Mouse (Mus musculus): ENCODE data around the gene BC034090.

The BC034090 gene

GRCm38 (mm10) chr1:155244771-155245211, 547 bp upstream of the BC034090 start:
- peak in 1 of 2 experiments; percentile 6 for DNase-seq (ENCODE audit: low spot score in 2 of 2)

GRCm38 (mm10) chr1:155242488-155242745, 1.8 kb downstream of the BC034090 start:
- no peak for DNase-seq (ENCODE audit: low spot score in 2 of 2)

GRCm38 (mm10) chr1:155241701-155242487, 2.4 kb downstream of the BC034090 start:
- DNase-seq (ENCODE audit: low spot score in 2 of 2), result no peak

- no peak for DNase-seq (ENCODE audit: low spot score in 2 of 2)
Measured at GRCm38 (mm10) chr1:155239962-155240717, 4.1 kb downstream of the BC034090 start.

GRCm38 (mm10) chr1:155239169-155239568, 5.1 kb downstream of the BC034090 start:
- DNase-seq (ENCODE audit: low spot score in 2 of 2), result no peak

GRCm38 (mm10) chr1:155238126-155238525, 6.1 kb downstream of the BC034090 start:
- no peak for DNase-seq (ENCODE audit: low spot score in 2 of 2)

- DNase-seq (ENCODE audit: low spot score in 2 of 2), result no peak
Measured at GRCm38 (mm10) chr1:155237390-155237789, 6.9 kb downstream of the BC034090 start.

GRCm38 (mm10) chr1:155236306-155237024, 7.8 kb downstream of the BC034090 start:
- no peak for DNase-seq (ENCODE audit: low spot score in 2 of 2)

- DNase-seq (ENCODE audit: low spot score in 2 of 2), result no peak
Measured at GRCm38 (mm10) chr1:155235641-155236040, 8.6 kb downstream of the BC034090 start.

GRCm38 (mm10) chr1:155233931-155234607, 10.2 kb downstream of the BC034090 start:
- no peak for DNase-seq (ENCODE audit: low spot score in 2 of 2)

GRCm38 (mm10) chr1:155233378-155233777, 10.9 kb downstream of the BC034090 start:
- no peak for DNase-seq (ENCODE audit: low spot score in 2 of 2)

GRCm38 (mm10) chr1:155232786-155233185, 11.5 kb downstream of the BC034090 start:
- DNase-seq (ENCODE audit: low spot score in 2 of 2), result no peak

- DNase-seq (ENCODE audit: low spot score in 2 of 2), result no peak
Measured at GRCm38 (mm10) chr1:155232385-155232784, 11.9 kb downstream of the BC034090 start.

GRCm38 (mm10) chr1:155229464-155230411, 14.5 kb downstream of the BC034090 start:
- DNase-seq (ENCODE audit: low spot score in 2 of 2), result no peak

GRCm38 (mm10) chr1:155223849-155224554, 20.2 kb downstream of the BC034090 start:
- peak; percentile 57 to 74 for DNase-seq (ENCODE audit: low spot score in 2 of 2)

- no peak for DNase-seq (ENCODE audit: low spot score in 2 of 2)
Measured at GRCm38 (mm10) chr1:155223036-155223435, 21.2 kb downstream of the BC034090 start.

GRCm38 (mm10) chr1:155222101-155222669, 22.1 kb downstream of the BC034090 start:
- DNase-seq (ENCODE audit: low spot score in 2 of 2), result no peak

GRCm38 (mm10) chr1:155218924-155219323, 25.3 kb downstream of the BC034090 start:
- no peak for DNase-seq (ENCODE audit: low spot score in 2 of 2)

GRCm38 (mm10) chr1:155217865-155218541, 26.2 kb downstream of the BC034090 start:
- peak in 1 of 2 experiments; percentile 50 for DNase-seq (ENCODE audit: low spot score in 2 of 2)

All from spleen, postnatal 14 days (tissue).